Mouse (Mus musculus) right cerebral cortex, postnatal 25 days (tissue): ENCODE results near the gene Aip.
"Not testable (repeated sequence)": the region's sequence is repeated elsewhere in the genome, so short reads cannot be mapped to it uniquely, and the experiment has no call there.

ENCODE experiments used
- DNase-seq: peaks from one replicate; pipeline ENCODE4 v3.0.0; 2022

Gene Aip

GRCm38 (mm10) chr19:4134354-4134753, 8.7 kb upstream of the Aip start:
- no peak for DNase-seq

DNA sequence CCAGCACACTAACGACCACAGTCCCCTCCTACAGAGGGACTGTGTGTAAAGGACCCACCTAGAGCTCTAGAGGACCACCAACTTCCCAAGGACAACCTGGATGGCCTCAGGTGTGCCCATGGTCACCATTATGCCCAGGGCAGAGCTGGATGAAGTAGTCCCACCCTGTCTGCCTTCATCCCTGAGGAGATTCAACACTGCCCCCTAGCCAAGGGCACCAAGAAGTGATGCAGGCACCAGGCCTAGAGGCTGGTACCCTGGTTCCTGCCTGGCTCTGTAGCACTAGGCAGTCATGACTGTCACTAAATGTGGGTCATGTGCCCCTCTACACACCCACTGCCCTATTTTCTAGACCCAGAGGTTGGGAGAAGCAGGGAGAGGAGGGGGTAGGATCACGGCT, 6.1 kb upstream of the Aip start:
- DNase-seq = no peak

DNA sequence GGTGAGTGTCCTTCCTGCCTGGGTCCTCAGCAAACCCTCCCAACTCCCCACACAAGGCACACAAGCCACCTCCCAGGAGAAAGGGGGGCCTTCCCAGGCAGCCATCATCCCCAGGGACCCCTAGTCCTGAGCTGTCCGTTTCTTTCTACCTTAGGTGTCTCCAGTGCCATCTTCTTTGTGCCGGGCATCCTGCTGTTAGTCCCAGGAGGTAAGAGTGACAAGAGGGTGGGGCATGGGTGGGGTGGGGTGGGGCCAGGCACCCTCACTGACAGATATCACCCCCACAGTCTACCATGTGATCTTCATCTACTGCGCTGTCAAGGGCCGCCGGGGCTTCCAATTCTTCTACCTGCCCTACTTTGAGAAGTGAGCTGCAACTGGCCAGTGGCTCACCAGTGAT, 5.4 kb upstream of the Aip start:
- no peak for DNase-seq

DNA sequence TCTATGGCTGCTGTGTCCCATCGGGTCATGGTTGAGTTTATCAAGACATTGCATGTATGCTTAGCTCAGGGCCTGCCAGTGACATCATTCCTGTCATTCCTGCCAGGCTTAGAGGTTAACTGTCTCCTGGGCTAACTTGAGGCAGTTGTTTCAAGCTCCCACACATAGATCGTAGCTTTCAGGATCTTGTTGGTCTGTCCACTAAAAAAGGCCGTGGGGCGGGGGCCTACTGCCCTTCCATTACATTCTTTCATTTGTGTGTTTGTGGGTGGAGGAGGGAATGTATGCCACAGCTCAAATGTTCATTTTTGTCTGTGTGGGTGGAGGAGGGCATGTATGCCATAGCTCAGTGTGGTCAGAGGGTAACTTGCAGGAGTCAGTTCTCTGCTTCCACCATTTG, 4.4 kb upstream of the Aip start:
- DNase-seq = no peak

- DNase-seq = no peak
Observed at GRCm38 (mm10) chr19:4129462-4129861, 3.8 kb upstream of the Aip start.

DNA sequence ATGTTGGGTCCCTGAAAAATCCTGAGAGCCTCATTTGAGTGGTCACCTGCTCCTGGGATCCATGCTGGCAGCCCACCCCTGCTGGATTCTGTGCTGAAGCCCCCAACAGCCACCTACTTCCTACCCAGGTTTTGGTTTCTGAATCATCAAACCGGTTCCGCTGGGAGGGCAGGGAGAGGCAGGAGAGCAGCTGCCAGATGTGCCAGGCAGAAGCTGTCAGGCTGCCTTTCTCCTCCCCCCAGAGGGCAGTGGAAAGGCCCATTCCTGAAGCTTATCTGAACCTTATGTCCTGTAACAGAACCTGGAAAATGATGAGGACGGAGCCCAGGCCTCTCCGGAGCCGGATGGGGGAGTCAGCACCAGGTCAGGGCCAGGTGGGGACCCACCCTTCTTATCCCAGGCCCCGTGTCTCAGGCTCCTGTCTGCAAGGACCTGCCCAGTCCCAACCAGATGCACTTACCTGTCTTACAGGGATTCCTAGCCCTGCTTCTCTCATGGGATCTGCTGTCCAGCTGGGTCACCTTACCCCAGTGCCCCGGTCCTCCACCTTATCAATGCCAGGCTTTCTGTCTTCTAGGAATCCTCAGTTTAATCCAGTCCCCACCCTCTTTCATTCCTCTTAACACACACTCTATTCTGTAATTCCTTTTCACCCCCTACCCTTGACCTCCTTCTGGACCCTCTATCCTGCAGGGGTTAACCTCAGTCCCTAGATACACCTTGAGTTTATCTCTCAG, 1.3 kb upstream of the Aip start:
- peak; percentile 32 for DNase-seq

GRCm38 (mm10) chr19:4125268-4125667, 390 bp downstream of the Aip start:
- peak; percentile 37 for DNase-seq

DNA sequence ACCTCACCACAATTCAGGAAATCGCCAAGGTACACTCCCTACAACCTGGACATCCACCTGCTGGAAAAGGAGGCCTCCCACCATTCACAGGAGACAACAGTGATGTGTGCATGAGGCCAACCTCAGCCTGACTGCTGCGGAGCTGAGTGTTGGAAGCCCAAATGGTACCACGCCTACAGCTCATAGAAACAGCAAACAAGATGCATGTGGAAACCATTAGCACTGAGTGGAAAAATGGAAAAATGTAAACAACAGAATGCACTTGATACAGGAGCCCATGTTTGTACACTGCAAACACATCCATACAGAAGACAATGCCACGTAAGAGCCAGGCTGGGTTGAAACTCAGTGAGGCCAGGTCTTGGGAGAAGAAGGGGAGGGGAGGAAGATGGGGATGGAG, 1.2 kb downstream of the Aip start:
- DNase-seq = no peak

DNA sequence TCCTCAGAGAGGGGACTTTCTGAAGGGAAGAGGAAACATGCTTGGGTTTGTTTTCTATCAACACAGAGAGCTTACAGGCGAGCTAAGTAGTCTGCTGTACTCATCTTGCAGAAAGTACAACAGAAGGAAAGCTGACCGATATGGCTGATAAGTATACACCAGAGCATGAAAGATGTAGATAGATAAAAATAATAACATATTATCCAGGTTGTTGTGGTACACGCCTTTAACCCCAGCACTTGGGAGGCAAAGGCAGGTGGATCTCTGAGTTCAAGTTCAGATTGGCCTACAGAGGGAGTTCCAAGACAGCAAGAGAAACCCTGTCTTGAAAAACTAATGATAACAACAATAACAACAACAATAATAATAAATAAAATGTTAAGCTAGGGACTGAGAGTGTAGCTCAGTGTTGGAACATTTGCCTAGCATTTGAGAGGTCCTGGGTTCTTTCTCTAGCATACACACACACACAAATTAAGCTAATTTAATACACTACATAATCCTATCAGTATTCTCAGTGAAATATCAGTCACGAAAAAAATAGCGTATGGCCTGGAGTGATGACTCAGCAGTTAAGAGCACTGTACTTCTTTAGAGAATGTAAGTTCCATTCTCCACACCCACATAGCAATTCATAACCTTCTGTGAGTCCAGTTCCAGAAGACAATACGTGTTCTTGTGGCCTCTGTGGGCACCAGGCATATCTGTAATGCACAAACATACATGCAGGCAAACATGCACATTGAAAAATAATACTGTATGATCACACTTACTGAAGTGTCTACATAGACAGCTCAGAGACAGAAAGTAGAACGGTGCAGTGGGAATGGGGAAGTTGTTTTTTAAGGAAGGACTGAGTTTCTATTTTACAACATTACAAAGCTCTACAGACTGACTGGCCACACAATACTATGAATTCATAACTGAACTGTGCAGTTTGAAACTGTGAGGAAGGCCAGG, 3.0 kb downstream of the Aip start:
- no peak for DNase-seq

GRCm38 (mm10) chr19:4121896-4122295, 3.8 kb downstream of the Aip start:
- DNase-seq = not testable (repeated sequence)

GRCm38 (mm10) chr19:4121097-4121805, 4.4 kb downstream of the Aip start:
- peak; percentile 97 for DNase-seq

- no peak for DNase-seq
Observed at GRCm38 (mm10) chr19:4120496-4120895, 5.2 kb downstream of the Aip start.

- no peak for DNase-seq
Observed at GRCm38 (mm10) chr19:4119716-4120487, 5.8 kb downstream of the Aip start.

DNA sequence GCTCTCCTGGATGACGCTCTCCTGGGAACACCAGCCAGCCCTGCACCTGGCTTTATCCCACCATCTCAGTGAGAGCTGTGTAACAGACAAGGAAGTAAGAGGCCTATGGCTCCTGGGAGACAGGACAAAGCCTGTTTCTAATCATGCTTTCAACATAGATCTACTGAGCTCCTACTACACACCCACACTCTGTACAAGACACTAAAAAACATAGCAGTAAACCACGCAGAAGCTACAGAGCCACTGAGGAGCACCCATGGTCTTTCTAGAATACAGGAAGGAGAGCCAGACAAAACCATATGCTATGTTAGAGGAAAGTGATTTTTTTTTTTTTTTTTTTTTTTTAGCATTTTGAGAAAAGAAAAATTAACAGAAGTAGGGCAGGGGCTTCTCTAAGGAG, 7.3 kb downstream of the Aip start:
- DNase-seq = no peak

DNA sequence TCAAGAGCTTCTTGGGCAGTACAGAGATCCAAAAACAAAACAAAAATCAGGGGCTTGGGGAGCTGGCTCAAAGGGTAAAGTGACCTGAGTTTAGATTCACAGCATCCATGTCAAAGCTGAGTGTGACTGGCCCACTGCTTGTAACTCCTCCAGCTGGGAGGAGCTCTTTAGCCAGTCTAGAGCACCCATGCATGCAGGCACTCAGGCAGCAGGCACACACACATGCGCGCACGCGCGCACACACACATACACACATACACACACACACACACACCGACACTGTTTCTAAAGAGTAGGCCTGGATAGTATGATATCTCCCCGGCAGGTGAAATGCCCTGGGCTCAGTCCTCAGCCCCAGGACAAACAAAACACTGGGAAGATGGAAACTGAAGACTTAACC, 8.7 kb downstream of the Aip start:
- DNase-seq = no peak

GRCm38 (mm10) chr19:4115816-4116215, 9.8 kb downstream of the Aip start:
- DNase-seq = no peak

DNA sequence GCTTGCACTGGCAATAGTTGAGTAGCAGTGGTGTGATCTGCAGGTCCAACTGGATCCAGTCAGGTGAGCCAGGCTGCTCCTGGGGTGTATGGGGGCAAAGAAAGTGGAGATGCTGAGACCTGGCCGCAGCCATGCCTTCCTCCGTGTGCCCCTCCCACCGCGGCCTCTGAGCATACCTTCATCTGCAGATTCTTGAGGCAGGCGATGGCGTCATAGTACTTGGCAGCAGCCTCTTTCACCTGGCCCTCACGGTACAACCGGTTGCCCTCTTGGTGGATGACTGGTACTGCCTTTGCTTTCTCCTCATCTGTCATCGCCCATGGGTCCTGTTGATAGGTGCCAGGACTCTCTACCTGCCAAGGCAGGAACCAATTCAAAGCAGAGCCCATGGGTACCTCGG, 10.5 kb downstream of the Aip start:
- no peak for DNase-seq

DNA sequence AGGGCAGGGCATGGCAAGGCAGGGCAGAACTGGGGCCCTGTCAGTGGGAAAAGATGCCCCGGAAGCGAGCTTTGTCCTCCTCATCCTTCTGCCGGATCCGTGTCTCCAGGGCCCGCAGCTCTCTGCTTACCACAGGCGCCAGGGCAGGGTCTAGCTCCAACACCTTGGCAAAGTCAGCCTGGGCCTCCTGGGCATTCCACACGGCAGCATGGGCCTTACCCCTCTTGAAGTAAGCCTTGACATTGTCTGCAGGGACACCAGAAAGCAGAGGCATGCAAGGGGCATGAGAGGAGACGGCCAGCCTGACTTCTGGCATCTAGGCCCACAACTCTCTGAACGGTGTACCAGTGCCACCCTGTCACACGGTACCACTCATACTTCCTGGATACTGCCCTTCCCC, 11.1 kb downstream of the Aip start:
- DNase-seq = no peak

DNA sequence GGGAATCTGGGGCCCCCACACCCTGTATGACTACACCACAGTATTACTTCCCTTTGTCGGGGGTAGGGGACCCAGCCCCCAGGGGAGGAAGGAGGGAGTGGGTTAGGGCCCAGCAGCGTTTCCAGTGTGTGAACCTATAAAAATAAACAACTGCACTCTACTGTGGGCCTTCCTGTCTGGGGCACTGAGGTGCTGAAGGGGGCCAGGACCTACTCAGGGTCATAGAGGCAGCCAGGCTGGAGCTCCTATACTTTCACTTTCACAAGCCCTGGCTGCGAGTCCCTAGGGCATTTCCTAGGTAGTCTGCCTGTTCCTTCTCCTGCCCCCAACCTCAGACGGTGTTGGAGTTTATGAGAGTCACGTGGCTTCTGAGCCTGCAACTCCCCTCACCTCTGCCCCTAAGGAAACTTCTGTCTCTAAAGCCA, 11.8 kb downstream of the Aip start:
- DNase-seq = no peak

DNA sequence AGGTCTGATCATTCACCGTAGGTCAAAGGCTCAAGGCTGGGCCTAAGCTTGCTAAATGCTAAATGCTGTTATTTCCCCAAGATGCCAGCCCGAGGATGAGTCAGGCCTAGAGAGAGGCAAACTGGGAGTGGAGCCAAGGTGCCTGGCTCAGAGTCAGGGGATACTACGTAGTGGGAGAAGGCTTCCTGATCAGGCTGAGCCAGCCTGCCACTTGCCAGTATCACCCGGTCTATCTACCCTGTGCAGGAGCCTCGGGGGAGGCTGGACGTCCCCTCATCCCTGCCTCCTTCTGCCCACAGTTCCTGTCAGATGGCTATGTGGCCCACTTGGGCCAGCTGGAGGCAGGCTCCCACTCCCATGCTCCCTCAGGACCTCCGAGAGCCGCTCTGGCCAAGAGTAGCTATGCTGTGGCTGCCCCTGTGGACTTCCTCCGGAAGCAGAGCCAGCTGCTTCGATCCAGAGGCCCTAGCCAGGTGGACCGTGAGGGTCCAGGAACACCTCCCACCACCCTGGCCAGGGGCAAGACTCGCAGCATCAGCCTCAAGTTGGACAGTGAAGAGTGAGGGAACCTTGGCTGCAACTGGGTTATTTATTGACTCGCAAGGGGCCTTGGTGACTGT, 12.4 kb downstream of the Aip start:
- DNase-seq = peak; percentile 78

- no peak for DNase-seq
Observed at GRCm38 (mm10) chr19:4112063-4112960, 13.3 kb downstream of the Aip start.
